Mouse (Mus musculus) megakaryocyte, embryonic 14.5 days (primary cell): ENCODE results near the gene Gfod1. TPM values are rescaled to one million over a fixed set of nuclear protein-coding genes. Genes with fewer than 3 reads are reported as not detected.
A peak's percentile ranks its signal among the peaks of the same experiment; 100 is the strongest.

Source experiments
- H3K27me3 ChIP-seq: replicated peaks from 2 replicates; pipeline ENCODE3; 2012; ENCODE audit warnings: inconsistent platforms
- H3K36me3 ChIP-seq: replicated peaks from 2 replicates; pipeline ENCODE3; 2012; ENCODE audit warnings: low read length, inconsistent platforms, mixed read lengths
- H3K4me1 ChIP-seq: 2 replicates; pipeline ENCODE4 v1.6.1; 2012; ENCODE audit warnings: inconsistent platforms
- H3K4me3 ChIP-seq: replicated peaks from 2 replicates; pipeline ENCODE3; 2012; ENCODE audit warnings: moderate library complexity, mild to moderate bottlenecking, inconsistent platforms
- H3K9me3 ChIP-seq: 2 replicates; pipeline ENCODE4 v1.6.1; 2012; ENCODE audit warnings: inconsistent platforms
- FLI1 ChIP-seq: IDR thresholded peaks from 2 replicates; pipeline ENCODE4 v1.6.1; 2012; ENCODE audit warnings: low read length, inconsistent platforms, mixed read lengths
- GATA1 ChIP-seq: IDR thresholded peaks from 3 replicates; pipeline ENCODE4 v1.6.1; 2012; ENCODE audit warnings: mixed read lengths, low read length, inconsistent platforms, borderline replicate concordance
- polyA plus RNA-seq: library from polyadenylated mRNA; stranded (reverse); fragments of >175 nt; gene quantifications from 2 replicates; pipeline ENCODE4 v1.2.3, GENCODE M21; 2012; ENCODE audit warnings: low replicate concordance; ENCODE audit not compliant: insufficient read depth

The Gfod1 gene
- polyA plus RNA-seq, 1 experiment = 5.5 TPM

DNA sequence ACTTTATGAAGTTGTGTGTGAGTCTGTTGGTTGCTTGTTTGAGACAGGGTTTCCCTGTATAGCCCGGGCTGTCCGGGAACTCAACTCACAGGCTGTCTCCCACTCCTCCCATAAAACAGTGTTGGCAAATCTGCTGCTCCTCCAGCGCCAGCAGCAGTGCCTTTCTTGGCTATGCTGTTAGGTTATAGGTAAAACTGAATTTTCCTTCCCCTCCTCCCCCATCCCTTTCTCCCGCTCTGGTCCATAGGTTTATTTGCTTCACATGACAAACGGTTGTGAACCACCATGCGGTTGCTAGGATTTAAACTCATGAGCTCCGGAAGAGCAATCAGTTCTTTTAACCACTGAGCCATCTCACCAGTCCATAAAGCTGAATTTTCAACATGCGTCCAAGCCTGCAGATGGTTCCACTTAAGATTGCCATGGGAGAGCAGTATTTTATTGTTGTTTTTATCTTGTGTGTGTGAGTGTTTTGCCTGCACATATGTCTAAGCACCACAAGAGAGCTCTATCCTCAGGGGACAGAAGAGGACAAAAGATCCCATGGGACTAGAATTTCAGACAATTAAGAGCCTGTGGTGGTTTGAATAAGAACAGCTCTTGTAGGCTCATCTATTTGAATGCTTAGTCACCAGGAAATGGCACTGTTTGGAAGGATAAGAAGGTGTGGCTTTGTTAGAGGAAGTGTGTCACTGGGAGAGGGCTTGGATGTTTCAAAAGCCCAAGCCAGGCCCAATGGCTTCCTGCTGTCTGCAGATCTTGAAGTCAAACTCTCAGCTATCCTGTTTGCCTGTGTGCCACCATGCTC is 120.5 kb downstream of the Gfod1 start:
- TF ChIP-seq GATA1 = no peak
- no peak for TF ChIP-seq FLI1
- Histone ChIP-seq H3K4me1 (peaks cover 55% of the 10 kb centered on the region), H3K4me3 (peak overlapping the region; percentile 64), H3K36me3 (peaks cover 17% of the 10 kb centered on the region), H3K27me3 (peaks cover 25% of the 10 kb centered on the region), H3K9me3 (peaks cover 33% of the 10 kb centered on the region)

DNA sequence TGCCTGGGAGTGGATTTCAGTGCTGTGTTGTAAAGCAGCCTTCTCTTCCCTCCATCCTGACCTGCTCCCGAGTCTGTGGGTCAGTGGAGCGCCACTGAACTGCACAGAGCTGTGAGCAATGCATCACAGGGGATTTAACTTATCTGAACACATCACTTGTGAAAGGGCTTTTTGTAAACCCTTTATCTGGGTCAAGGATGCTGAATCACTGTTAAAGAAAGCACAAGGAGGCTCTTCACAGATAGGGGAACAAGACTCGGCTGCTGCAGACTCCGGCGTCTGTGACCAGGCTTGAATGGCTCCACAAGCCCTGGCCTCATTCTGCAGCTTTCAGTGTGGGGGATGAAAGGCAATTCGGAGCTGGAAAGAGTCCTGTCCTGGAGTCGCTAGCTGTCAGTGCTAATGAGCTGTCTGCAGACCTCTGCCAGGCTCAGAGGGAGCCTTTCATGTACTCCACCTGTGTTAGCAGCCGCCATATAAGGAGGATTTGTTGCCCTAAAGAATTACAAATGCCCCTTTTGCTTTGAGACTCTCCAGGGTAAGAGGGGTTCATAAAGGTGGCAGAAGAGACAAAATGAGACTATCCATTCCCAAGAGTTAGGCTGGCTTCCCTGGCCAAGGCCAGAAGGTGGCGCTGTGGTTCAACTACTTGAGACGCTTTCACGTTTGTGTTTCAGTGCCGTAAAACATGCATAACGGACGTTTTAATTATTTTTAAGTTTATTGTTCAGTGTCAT is 121.3 kb downstream of the Gfod1 start:
- Histone ChIP-seq H3K27me3 (peaks cover 21% of the 10 kb centered on the region), H3K36me3 (peaks cover 13% of the 10 kb centered on the region), H3K9me3 (peaks cover 25% of the 10 kb centered on the region), H3K4me1 (peaks cover 63% of the 10 kb centered on the region), H3K4me3 (peak overlapping the region; percentile 57)
- TF ChIP-seq GATA1 (no peak), FLI1 (no peak)

DNA sequence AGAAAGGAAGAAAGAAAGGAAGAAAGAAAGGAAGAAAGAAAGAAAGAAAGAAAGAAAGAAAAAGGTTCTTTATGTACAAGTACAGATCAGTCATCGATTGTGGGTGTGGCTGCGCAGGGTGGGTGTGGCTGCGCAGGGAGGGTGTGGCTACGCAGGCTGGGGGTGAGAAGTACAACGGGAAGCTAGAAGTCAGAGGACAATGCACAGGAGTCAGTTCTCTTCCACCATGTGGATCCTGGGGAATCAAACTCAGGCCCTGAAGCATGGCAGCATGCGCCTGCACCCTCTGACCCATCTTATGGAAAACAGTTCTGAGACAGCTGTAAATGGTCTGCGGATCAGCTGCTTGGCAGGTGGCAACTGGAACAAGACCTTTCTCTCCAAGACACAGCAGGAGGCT is 122.9 kb downstream of the Gfod1 start:
- Histone ChIP-seq H3K36me3 (peaks cover 13% of the 10 kb centered on the region), H3K4me1 (peaks cover 78% of the 10 kb centered on the region), H3K27me3 (peaks cover 20% of the 10 kb centered on the region), H3K4me3 (no peak overlapping the region), H3K9me3 (peaks cover 29% of the 10 kb centered on the region)
- TF ChIP-seq FLI1 (no peak), GATA1 (no peak)

DNA sequence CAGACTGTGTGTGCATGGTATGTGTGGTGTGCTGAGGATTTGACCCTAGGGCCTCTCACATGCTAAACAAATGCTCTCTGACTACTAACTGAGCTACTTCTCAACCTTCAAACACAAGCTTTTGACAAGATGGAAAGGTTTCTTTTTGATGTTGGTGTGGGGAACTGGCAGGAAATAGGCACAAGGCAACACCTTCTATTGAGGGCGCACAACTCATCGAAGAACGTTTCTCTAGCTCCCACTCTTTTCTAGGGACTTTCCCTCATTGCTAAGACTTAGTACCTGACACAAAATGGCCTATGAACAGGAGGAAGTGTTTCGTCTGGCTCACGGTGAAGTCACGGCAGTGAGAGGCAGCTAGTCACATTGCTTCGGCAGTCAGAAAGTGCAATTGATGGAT is 126.7 kb downstream of the Gfod1 start:
- Histone ChIP-seq H3K4me3 (no peak overlapping the region), H3K27me3 (peaks cover 20% of the 10 kb centered on the region), H3K4me1 (peaks cover 86% of the 10 kb centered on the region), H3K36me3 (no peaks in the 10 kb centered on the region), H3K9me3 (peaks cover 9% of the 10 kb centered on the region)
- TF ChIP-seq GATA1 = no peak
- no peak for TF ChIP-seq FLI1

DNA sequence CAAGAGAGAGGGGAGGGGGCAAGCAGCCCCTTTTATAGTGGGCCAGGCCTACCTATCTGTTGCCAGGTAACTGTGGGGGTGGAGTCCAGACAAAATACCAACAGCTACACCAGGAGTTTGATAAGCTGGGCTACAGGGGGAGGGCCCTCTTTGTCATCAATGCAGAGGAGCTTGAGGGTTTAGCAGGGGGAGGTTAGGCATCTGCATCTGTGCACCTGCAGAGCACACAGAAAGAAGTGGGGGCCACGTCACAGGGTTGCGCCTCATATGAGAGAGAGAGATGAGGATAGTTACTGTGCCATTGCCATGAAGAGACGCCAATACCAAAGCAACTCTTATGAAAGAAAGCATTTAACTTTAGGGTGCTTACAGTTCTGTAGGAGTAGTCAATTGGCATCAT is 127.3 kb downstream of the Gfod1 start:
- H3K9me3 ChIP-seq = peaks cover 9% of the 10 kb centered on the region
- TF ChIP-seq GATA1 = no peak
- TF ChIP-seq FLI1 = no peak
- H3K27me3 ChIP-seq = peaks cover 16% of the 10 kb centered on the region
- no peak overlapping the region for H3K4me3 ChIP-seq
- H3K4me1 ChIP-seq = peaks cover 86% of the 10 kb centered on the region
- H3K36me3 ChIP-seq = no peaks in the 10 kb centered on the region

DNA sequence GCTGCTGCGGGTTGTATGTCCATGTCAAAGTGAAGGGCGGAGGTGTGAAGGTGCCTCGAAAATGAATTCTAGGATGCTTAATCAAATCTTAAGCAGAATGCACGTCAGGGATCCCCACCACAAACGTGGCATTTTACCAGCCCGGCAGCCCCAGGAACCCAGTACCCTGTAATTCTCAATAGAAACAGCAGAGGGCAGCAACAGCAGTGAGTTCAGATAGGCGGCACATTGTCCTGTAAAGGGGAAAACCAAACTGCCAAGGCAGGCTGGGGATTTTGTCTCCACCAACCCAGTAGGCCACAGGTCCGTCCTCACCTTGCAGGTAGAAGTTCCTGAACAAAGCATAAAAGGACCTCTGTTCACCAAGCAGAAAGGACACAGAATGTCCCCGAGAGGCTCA is 130.7 kb downstream of the Gfod1 start:
- Histone ChIP-seq H3K4me1 (peaks cover 72% of the 10 kb centered on the region), H3K4me3 (peak overlapping the region; percentile 47), H3K9me3 (peaks cover 9% of the 10 kb centered on the region), H3K36me3 (peaks cover 8% of the 10 kb centered on the region), H3K27me3 (no peaks in the 10 kb centered on the region)
- TF ChIP-seq FLI1 (no peak), GATA1 (no peak)

DNA sequence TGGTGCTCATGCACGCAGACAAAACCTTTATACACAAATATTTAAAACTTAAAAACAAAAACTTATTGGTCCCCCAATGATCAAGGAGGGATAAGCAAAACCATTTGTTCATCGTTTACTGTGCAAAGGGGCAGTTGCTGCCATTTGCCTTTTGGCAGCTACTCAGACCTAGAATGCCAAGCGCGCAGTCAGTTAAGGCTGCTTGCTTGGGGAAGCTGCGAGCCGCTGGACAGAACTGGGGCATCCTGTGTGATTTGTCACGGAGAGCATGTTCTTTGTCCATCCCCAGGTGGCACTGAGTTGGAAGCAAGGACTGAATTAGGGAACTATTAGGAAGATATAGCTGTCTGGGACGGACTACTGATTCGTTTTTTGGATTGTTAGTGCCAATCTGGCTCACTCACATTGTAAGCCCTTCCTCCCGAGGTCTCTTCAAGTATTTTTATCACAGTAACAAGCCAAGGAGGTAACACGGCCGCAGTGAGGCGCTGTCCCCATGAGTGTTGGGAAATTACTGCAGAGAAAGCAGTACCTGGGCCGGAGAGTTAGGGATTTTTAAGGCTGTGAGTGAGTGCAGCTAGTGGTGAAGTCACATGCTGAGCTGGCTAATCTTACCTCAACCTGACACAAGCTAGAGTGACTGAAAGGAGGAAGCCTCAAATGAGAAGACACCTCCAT is 131.8 kb downstream of the Gfod1 start:
- peaks cover 68% of the 10 kb centered on the region for H3K4me1 ChIP-seq
- H3K4me3 ChIP-seq = peak overlapping the region; percentile 98
- peaks cover 19% of the 10 kb centered on the region for H3K36me3 ChIP-seq
- peaks cover 6% of the 10 kb centered on the region for H3K9me3 ChIP-seq
- TF ChIP-seq GATA1 = no peak
- no peak for TF ChIP-seq FLI1
- no peaks in the 10 kb centered on the region for H3K27me3 ChIP-seq

DNA sequence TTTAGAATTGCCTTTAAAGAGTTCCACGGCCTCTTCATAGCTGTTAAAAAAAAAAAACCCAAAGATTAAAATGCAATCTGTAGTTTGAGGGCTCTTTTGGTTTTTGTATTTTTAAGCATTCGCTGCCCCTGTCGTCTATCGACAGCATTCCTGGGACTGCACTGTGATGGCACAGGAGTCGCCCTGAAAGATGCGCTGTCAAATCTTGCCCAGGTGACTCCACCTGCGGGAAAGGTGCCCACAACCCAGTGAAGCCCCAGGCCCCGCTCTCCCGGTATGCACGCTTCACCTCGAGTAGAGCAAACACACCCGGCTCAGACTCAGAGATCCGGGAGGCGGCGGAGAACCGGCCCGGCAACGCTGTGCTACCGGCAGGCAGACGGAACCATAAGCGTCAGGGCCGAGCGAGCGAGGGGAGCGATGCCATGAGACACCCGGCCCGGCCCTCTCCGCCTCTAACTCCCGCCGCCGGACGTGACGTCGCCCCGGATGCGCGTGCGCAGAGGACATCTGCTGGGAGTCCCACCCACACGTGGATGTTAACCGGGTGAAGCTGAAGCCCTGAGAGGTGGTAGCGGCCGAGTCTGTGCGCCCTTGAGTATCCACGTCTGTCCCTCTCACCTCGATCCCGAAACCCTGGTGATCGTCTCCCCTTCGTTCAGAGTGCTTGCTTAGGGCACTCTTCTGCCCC is 132.8 kb downstream of the Gfod1 start, which contains the start of gene Tbc1d7:
TSS of gene Tbc1d7 (minus strand) at position 482 of the 691 bp plus-strand sequence.
- peaks cover 19% of the 10 kb centered on the region for H3K36me3 ChIP-seq
- no peaks in the 10 kb centered on the region for H3K27me3 ChIP-seq
- H3K4me1 ChIP-seq = peaks cover 68% of the 10 kb centered on the region
- H3K9me3 ChIP-seq = no peaks in the 10 kb centered on the region
- no peak for TF ChIP-seq GATA1
- no peak for TF ChIP-seq FLI1
- H3K4me3 ChIP-seq = peak within 1 kb of the TSS; percentile 98

DNA sequence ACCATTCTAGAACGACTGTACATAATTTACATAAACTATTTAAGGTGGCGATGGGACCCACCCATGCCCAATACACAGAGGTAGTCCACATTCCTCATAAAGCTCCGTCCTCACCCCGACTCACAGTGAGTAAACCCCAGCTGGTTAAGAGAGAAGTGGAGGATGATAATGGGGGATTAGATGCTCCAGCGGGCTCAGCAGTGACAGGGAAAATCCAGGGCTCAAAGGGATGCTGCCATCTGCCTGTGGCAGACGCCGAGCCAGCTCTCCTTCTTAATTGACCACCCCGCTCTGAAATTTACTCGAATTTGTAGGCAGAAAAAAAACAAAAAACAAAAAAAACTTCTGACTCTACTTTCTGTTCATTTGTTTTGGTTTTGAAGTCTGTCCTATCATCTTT is 136.3 kb downstream of the Gfod1 start:
- no peaks in the 10 kb centered on the region for H3K9me3 ChIP-seq
- no peaks in the 10 kb centered on the region for H3K27me3 ChIP-seq
- peaks cover 57% of the 10 kb centered on the region for H3K4me1 ChIP-seq
- no peak for TF ChIP-seq FLI1
- no peak for TF ChIP-seq GATA1
- H3K36me3 ChIP-seq = peaks cover 51% of the 10 kb centered on the region
- no peak overlapping the region for H3K4me3 ChIP-seq
